Mouse (Mus musculus) liver, postnatal 0 days (tissue): ENCODE measurements around the gene Tmem132c. TPM values are rescaled to one million over a fixed set of nuclear protein-coding genes. Genes with fewer than 3 reads are reported as not detected.

Experiments used
- ATAC-seq: fragments of 200-750 bp; cut with Nextera tagmentation; 2 replicates; pipeline ENCODE4 v1.8.0; 2017; ENCODE audit warnings: mild to moderate bottlenecking, moderate library complexity
- DNase-seq: peaks from one replicate; pipeline ENCODE4 v3.0.0-alpha.2; 2016
- H3K27ac ChIP-seq: fragments of 300-500 bp; sonication (generic); 2 replicates; pipeline ENCODE4 v1.5.1; 2014; ENCODE audit warnings: antibody characterized with exemption, moderate library complexity, mild to moderate bottlenecking, low read depth
- H3K27me3 ChIP-seq: fragments of 300-500 bp; sonication (generic); 2 replicates; pipeline ENCODE4 v1.6.1; 2014; ENCODE audit warnings: low read length, control low read depth, mixed read lengths; ENCODE audit not compliant: insufficient read depth
- H3K36me3 ChIP-seq: fragments of 300-500 bp; sonication (generic); replicated peaks from 2 replicates; pipeline ENCODE4 v1.6.1; 2014; ENCODE audit warnings: mild to moderate bottlenecking, control low read depth, low read length, moderate library complexity, mixed read lengths; ENCODE audit not compliant: insufficient read depth
- H3K4me1 ChIP-seq: fragments of 300-500 bp; sonication (generic); 2 replicates; pipeline ENCODE4 v1.6.1; 2014; ENCODE audit warnings: antibody characterized with exemption, mild to moderate bottlenecking, control low read depth; ENCODE audit not compliant: insufficient read depth
- H3K4me2 ChIP-seq: fragments of 300-500 bp; sonication (generic); 2 replicates; pipeline ENCODE4 v1.6.1; 2014; ENCODE audit warnings: low read depth, mild to moderate bottlenecking, low read length, moderate library complexity, mixed read lengths
- H3K4me3 ChIP-seq: fragments of 300-500 bp; sonication (generic); 2 replicates; pipeline ENCODE4 v1.5.1; 2014; ENCODE audit warnings: low read depth, low read length
- H3K9ac ChIP-seq: fragments of 300-500 bp; sonication (generic); replicated peaks from 2 replicates; pipeline ENCODE4 v1.6.1; 2014; ENCODE audit warnings: mild to moderate bottlenecking, moderate library complexity
- H3K9me3 ChIP-seq: fragments of 300-500 bp; sonication (generic); 2 replicates; pipeline ENCODE4 v1.6.1; 2016; ENCODE audit warnings: mild to moderate bottlenecking, control low read depth, low read length, mixed read lengths
- CTCF ChIP-seq: sonication (generic); IDR thresholded peaks from 2 replicates; pipeline ENCODE4 v1.5.1; 2016; ENCODE audit warnings: antibody characterized with exemption, low read depth
- EP300 ChIP-seq: IDR thresholded peaks from 2 replicates; pipeline ENCODE4 v1.6.1; 2016; ENCODE audit warnings: antibody characterized with exemption, low read depth, mild to moderate bottlenecking
- WGBS: fragments of 180-500 bp; shearing (Covaris S2); extraction: QIAGEN DNeasy Blood & Tissue Kit; methylation state at CpG from one replicate; pipeline ENCODE4 v1.1.7; 2014; ENCODE audit not compliant: insufficient replicate concordance; 5-methylcytosine and 5-hydroxymethylcytosine counted together
- polyA plus RNA-seq: library from polyadenylated mRNA; unstranded; fragments of >200 nt; fragmentation: Nextera tagmentation; extraction: Ambion mirVana; gene quantifications from 2 replicates; pipeline ENCODE4 v1.2.1, GENCODE M21; 2015

Tmem132c gene
- polyA plus RNA-seq, 1 experiment from 2014 or later = 0.02 TPM

DNA sequence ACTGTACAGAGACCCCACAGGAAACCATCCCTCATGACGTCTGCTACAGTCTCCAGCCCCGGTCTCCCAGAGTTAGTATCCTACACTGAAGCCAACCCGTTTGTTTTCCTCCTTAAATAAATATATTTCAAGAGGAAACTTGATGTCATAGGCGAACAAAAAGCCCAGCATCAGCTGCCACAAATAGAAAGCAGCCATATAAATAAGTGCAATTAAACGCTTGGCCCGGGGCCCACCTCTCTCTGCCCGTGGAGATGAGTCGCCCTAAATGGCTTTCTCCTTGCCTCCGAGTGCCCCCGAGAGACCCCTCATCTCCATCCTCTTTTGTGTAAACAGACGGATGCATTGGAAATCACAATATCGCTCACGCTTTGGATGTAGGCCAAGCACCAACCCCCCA lies 247.1 kb downstream of the Tmem132c start:
- H3K27me3 ChIP-seq = no peaks in the 10 kb centered on the region

DNA sequence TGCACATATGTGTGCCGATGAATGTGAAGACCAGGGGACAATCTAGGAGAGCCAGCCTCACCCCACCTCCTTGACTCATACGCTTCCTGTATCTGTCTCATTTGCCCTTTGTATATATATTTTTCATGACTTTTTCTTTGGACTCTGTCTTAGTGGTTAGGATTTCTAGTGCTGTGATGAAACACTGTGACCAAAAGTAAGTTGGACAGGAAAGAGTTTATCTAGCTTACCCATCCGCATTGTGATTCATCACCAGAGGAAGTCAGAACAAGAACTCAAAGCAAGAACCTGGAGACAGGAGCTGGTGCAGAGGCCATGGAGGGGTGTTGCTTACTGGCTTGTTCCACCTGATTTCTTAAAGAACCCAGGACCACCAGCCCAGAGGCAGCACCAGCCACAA lies 250.1 kb downstream of the Tmem132c start:
- no peak overlapping the region for H3K9ac ChIP-seq
- TF ChIP-seq CTCF = no peak
- no peak for TF ChIP-seq EP300
- ATAC-seq (no peak), DNase-seq (no peak)
- no peak overlapping the region for H3K4me3 ChIP-seq
- H3K9me3 ChIP-seq = no peaks in the 10 kb centered on the region
- no peak overlapping the region for H3K4me2 ChIP-seq
- H3K27me3 ChIP-seq = no peaks in the 10 kb centered on the region
- H3K36me3 ChIP-seq = no peaks in the 10 kb centered on the region
- no peaks in the 10 kb centered on the region for H3K4me1 ChIP-seq
- H3K27ac ChIP-seq = no peak overlapping the region
- WGBS = 43% methylated on average over 3 of the region's 3 CpGs

More for the DNA sequence above, 247.1 kb downstream of the Tmem132c start:
- ATAC-seq = no peak
- Histone ChIP-seq H3K9ac (no peak overlapping the region), H3K27ac (no peak overlapping the region), H3K4me1 (no peaks in the 10 kb centered on the region), H3K36me3 (no peaks in the 10 kb centered on the region), H3K4me3 (no peak overlapping the region), H3K9me3 (no peaks in the 10 kb centered on the region), H3K4me2 (no peak overlapping the region)
- 76% methylated on average over 13 of the region's 13 CpGs for WGBS
- TF ChIP-seq EP300 = no peak
- no peak for TF ChIP-seq CTCF
- no peak for DNase-seq

DNA sequence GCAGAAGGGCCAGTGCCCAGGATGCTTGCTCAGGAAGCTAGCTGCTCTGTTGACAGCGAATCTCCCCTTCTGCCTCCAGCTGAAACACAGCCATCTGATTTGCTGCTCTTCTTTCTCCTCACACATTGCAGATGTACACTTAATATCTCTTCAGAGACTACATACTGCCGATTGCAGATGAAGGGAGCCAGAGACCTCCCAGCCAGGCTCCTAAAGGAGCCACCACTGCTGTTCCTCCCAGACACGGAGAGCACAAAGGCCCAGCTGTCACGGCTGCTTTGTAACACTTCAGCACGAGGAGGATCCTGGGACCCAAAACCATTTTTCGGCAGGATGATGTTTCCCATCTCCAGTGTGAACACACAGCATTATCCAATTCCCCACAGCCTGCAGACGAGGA lies 255.3 kb downstream of the Tmem132c start:
- ATAC-seq = no peak
- H3K36me3 ChIP-seq = no peaks in the 10 kb centered on the region
- no peak overlapping the region for H3K27ac ChIP-seq
- 64% methylated on average over 7 of the region's 7 CpGs for WGBS
- no peaks in the 10 kb centered on the region for H3K4me1 ChIP-seq
- H3K9me3 ChIP-seq = no peaks in the 10 kb centered on the region
- no peaks in the 10 kb centered on the region for H3K27me3 ChIP-seq
- no peak overlapping the region for H3K4me2 ChIP-seq
- TF ChIP-seq CTCF (no peak), EP300 (no peak)
- no peak for DNase-seq
- no peak overlapping the region for H3K9ac ChIP-seq
- no peak overlapping the region for H3K4me3 ChIP-seq

DNA sequence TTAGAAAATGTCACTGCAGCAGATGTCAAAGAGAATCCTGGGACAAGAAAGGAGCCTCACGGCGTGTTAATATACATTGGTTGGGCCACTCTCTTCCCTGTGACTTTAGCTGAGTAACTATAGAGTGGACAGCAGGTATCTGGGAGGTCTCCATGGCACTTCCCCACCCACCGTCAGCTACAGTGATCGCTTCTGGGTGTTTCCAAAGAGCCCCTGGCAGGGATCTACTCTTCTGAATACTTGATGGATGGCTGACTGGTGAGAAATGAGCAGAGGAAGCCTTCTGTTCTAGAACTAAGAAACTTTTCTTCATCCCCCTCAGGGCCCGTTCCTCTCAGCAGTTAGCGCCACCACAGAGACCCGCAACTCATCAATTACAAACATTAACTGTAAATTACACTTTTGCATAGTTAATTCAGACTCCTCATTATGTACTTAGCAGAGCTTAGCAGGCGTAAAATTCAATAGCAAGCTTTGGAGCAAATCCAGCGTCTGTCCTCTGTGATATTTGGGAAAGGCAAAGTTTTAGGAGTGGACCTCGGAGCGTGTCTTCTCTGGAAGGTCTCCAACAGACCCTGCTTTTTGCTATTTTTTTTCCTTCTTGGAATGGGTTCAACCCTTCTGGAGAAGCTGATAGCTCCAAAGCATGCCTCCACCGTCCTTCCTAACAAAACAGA lies 257.7 kb downstream of the Tmem132c start:
- no peak overlapping the region for H3K27ac ChIP-seq

DNA sequence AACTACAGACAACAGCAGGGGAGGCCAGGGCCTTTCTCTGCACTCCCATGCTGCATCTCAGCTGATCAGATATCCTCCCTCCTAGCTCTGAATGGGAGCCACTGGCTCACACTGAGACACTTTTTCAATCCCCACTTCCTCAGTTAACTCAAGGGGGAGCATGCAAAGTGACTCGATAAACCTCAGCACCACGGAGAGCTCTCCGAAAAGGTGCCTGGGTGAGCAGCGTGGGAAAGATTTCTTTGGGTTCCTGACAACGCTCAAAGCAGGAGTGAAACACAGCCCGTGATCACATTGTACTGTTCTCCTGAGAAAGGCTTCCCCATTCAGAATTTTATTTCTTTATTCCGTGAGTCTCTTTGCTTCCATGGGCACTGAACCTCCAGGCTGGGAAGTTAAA lies 261.2 kb downstream of the Tmem132c start:
- H3K27me3 ChIP-seq = no peaks in the 10 kb centered on the region
- ATAC-seq (no peak), DNase-seq (no peak)
- H3K36me3 ChIP-seq = no peaks in the 10 kb centered on the region
- H3K9ac ChIP-seq = no peak overlapping the region
- 22% methylated on average over 7 of the region's 7 CpGs for WGBS
- no peak overlapping the region for H3K4me2 ChIP-seq
- no peaks in the 10 kb centered on the region for H3K9me3 ChIP-seq
- no peak overlapping the region for H3K27ac ChIP-seq
- H3K4me1 ChIP-seq = no peaks in the 10 kb centered on the region
- TF ChIP-seq EP300 (no peak), CTCF (no peak)
- no peak overlapping the region for H3K4me3 ChIP-seq

More for the DNA sequence above, 257.7 kb downstream of the Tmem132c start:
- Histone ChIP-seq H3K27me3 (no peaks in the 10 kb centered on the region), H3K4me3 (no peak overlapping the region), H3K9me3 (no peaks in the 10 kb centered on the region), H3K4me1 (no peaks in the 10 kb centered on the region), H3K9ac (no peak overlapping the region), H3K4me2 (no peak overlapping the region), H3K36me3 (no peaks in the 10 kb centered on the region)
- no peak for TF ChIP-seq CTCF
- TF ChIP-seq EP300 = no peak
- WGBS = 78% methylated on average over 12 of the region's 12 CpGs
- ATAC-seq (no peak), DNase-seq (no peak)

DNA sequence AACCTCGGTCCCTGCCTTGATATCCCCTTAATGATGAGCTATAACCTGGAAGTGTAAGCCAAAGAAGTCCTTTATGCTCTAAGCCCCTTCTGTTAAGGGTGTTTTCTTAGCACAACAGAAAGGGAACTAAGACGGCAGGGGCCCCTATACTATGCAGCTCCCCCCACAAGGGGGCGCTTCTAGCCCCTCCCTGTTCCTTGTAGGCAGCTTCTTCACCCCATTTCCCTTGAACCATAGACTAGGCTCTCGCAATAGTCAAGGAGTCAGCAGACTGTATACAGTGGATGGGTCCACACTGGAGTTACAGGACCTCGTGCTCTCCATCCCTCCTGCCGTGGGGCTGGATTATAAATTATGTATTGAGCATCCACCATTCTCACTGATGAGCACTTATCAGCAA lies 264.1 kb downstream of the Tmem132c start:
- ATAC-seq (no peak), DNase-seq (no peak)
- Histone ChIP-seq H3K36me3 (no peaks in the 10 kb centered on the region), H3K27ac (no peak overlapping the region), H3K9me3 (no peaks in the 10 kb centered on the region), H3K27me3 (no peaks in the 10 kb centered on the region), H3K4me1 (no peaks in the 10 kb centered on the region), H3K4me3 (no peak overlapping the region), H3K9ac (no peak overlapping the region), H3K4me2 (no peak overlapping the region)
- WGBS = 61% methylated on average over 6 of the region's 6 CpGs
- TF ChIP-seq EP300 = no peak
- TF ChIP-seq CTCF = peak; percentile 19; the same call in 1 of the 2 replicates
